Mouse (Mus musculus): ENCODE results near the gene Lrrc8b.

Gene Lrrc8b

DNA sequence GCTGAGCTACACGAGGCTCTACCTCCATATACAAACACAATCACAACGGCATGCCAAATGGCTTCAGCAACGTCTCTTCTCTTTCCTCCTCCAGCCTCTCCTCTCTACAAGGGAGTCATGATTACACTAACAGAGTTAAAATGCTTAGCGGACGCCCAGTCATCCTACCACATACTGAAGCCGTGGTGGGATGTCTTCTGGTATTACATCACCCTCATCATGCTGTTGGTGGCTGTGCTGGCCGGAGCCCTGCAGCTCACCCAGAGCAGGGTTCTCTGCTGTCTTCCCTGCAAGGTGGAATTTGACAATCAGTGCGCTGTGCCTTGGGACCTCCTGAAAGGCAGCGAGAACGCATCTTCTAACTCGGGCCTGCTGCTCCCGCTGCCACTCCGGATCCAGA is 64.1 kb downstream of the Lrrc8b start:
- in situ Hi-C loops (cut with MboI; ENCODE audit: low sequenced_read_pairs), result no loop called here

DNA sequence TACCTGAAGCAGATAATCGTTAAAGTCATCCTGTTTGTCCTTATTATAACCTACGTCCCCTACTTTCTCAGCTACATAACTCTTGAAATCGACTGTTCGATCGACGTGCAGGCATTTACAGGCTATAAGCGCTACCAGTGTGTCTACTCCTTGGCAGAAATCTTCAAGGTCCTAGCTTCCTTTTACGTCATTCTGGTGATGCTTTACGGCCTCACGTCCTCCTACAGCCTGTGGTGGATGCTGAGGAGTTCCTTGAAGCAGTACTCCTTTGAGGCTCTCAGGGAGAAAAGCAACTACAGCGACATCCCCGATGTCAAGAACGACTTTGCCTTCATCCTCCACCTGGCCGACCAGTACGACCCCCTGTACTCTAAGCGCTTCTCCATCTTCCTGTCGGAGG is 65.0 kb downstream of the Lrrc8b start:
- in situ Hi-C loops (cut with MboI; ENCODE audit: low sequenced_read_pairs), result no loop called here

DNA sequence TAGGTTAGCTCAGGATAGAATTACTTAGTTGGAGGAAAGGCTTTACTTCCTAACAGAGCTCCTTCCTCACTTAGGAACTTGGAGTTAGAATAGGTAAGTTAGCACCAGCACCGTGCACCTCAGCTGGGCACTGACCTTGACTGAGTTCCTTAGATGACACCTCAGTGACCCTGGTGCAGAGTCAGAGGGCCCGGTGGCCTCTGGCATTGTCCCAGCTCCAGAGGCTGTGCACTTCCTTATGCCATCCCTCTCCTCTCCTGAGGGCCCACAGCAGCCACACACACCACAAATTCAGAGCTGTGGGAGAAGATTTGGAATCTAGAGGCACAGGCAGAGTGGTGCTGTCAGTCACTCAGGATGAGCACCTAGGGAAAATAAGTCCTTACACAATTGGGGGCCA is 68.1 kb downstream of the Lrrc8b start:
- in situ Hi-C loops (cut with MboI; ENCODE audit: low sequenced_read_pairs), result no loop called here

DNA sequence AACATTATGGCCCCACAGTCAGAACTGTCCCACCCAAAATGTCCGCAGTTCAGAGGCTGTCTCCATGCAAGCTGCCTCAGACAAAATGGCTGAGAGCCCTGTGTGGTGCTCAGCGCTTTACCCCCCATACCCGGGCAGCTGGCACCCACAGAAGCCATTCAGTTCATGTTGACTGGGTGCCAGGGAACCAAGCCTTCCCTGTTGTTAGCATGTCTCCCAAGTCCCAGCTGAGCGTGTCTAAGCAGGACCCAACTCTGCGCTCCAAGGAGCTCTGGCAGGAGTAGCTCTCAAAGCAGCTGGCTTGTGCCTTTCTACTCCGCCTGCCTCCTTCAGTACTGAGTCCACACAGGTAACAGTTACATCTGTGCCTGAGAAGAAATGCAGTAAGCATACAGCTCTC is 68.7 kb downstream of the Lrrc8b start:
- in situ Hi-C loops (cut with MboI; ENCODE audit: low sequenced_read_pairs), result no loop called here

DNA sequence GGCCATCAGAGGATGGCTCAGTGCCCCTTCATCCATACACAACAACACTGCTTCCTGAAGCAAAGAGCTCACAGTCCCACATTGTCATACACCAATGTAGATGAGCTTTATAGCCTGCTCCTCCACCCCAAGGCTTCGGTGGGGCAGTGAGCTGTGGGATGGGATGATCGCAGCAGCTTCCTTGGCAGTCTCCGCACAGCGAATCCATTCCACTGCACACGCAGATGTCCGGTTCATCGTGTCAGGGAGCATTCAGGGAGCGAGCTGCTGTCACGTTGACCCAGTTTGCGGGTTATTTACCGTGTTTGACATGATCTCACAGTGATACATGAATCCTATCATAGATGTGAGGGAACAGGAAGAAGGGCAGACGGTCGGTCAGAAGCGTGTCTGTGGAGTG is 69.3 kb downstream of the Lrrc8b start:
- in situ Hi-C loops (cut with MboI; ENCODE audit: low sequenced_read_pairs), result no loop called here

DNA sequence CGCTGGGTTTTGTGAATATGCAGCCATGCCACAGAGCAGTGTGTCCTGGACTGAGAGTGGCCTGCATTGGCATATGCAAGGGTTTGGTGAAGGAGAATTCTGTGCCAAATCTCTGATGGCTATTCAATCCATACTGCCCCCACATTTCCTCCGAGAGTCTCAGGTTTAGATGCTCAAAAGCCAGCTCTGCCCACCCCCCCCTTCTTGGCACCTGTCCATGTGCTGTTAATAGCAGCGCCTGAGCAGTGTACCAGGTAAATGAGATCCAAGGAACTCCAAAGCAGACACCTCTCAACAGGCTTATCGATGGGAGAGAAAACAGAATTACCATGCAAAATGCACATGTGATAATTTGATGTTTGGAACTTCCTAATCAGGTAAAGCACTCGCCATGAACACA is 74.6 kb downstream of the Lrrc8b start:
- in situ Hi-C loops (cut with MboI; ENCODE audit: low sequenced_read_pairs), result loop anchor here (5.0 to 10.0 kb wide), 3 partner anchors 83 to 385 kb away; partner anchors contain the start of gene Zfp326

DNA sequence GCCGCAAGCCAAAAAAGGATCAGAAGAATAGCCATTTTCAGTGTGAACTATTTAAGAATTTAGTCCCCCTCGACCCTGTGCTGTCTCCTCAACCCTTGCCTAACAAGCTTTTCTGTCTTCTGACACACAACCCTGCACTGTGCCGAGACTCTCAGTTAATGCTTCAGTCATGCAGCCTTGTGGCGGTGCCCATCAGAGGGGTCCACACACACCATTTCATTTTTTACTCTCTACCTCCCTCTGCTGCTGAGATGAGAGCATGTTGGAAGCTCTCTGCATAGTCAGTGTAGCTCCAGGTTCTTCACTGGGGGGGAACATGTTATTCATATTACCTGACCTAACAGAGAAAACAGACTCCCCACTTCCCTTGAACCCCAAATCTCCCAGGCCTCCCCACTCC is 75.8 kb downstream of the Lrrc8b start:
- in situ Hi-C loops (cut with MboI; ENCODE audit: low sequenced_read_pairs), result loop anchor here (5.0 to 10.0 kb wide), 3 partner anchors 84 to 383 kb away; partner anchors contain the start of gene Zfp326

DNA sequence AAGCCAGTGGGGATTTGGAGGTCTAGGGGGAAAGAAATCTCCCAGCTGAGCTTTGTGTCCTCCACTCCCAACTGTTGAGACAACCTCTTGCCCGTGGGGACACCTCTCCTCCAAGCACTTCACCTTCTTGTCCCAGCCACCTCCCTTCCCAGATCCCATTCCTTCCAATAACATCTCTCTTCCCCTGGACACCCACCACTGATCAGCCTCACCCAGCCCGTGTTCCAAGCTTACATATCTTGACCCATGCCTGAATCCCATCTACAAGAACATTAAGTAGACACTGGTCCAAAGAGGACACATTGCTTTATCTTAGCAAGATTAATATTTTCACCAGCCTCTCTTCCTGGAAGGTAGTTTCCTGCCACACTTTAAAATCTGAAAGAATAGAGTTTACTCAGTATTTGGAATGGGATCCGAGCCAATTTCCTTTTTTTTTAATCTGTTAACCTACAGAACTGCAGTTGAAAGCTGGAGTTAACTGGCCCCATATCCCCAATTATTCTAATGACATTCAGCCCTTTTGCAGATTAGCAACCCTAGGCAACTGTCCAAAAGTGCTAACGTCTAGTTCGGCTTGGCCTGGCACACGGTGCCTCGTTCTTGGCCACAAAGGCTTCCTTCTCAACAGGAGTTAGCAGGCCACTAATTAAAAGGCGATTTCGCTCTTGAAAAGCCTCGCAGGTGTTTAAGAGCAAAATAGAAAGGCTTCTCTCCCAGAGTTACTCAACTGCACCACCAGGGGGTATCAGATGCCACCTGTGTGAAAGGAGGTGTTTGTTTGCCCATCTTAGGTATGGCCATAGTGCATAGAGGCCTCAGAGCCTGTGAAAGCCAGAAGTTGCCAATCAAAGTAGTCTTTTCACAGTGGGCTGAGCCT is 77.0 kb downstream of the Lrrc8b start:
- in situ Hi-C loops (cut with MboI; ENCODE audit: low sequenced_read_pairs), result loop anchor here (5.0 to 10.0 kb wide), 3 partner anchors 85 to 382 kb away; partner anchors contain the start of gene Zfp326

DNA sequence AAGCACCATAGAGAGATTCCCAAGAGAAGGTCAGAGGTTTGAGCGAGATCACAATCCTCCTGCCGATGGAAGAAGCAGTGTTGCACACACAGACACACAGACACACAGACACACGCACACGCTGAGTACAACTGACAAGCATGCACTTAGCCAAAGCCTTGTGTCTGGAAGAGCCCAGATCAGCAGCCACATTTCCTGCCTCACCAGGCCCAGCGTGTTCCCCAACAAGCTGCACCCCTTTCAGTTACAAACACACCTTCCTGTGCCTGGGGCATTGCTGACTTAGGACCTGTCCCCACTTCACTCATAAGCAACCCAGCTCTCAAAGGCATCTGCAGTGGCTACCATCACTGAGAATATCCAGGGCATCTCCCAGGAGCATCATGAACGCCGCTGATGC is 77.8 kb downstream of the Lrrc8b start:
- in situ Hi-C loops (cut with MboI; ENCODE audit: low sequenced_read_pairs), result loop anchor here (5.0 to 10.0 kb wide), 3 partner anchors 86 to 381 kb away; partner anchors contain the start of gene Zfp326

DNA sequence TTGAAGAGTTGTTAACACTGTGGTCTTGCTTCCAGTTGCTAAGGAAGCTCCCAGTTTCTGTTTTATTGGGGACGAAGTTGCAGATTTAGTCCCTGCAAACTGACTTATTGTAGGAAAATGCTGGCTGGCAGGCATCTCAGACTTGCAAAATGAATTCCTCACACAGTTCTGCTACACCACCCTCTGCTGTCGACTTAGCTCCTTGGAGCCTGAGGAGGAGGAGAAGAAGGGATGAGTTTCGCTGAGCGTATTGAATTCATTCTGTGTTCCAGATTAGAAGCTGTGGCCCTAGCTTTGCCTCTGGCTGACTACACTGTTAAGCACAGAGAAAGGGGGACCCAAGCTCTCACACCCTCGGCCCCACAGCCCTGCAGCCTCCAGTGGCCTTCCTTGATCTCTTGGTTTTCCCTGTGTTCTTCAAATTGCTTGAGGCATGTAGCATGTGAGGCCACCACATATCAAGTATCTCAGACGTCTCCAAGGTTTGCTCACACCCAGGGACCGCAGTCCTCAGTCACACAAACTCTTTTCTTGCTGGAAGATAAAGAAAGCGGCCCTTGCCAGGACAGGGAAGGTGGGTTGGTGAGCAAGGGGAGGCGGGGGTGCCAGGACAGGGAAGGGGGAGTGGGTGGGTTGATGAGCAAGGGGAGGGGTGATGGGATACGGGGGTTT is 78.8 kb downstream of the Lrrc8b start:
- in situ Hi-C loops (cut with MboI; ENCODE audit: low sequenced_read_pairs), result loop anchor here (5.0 to 10.0 kb wide), 3 partner anchors 87 to 380 kb away; partner anchors contain the start of gene Zfp326

DNA sequence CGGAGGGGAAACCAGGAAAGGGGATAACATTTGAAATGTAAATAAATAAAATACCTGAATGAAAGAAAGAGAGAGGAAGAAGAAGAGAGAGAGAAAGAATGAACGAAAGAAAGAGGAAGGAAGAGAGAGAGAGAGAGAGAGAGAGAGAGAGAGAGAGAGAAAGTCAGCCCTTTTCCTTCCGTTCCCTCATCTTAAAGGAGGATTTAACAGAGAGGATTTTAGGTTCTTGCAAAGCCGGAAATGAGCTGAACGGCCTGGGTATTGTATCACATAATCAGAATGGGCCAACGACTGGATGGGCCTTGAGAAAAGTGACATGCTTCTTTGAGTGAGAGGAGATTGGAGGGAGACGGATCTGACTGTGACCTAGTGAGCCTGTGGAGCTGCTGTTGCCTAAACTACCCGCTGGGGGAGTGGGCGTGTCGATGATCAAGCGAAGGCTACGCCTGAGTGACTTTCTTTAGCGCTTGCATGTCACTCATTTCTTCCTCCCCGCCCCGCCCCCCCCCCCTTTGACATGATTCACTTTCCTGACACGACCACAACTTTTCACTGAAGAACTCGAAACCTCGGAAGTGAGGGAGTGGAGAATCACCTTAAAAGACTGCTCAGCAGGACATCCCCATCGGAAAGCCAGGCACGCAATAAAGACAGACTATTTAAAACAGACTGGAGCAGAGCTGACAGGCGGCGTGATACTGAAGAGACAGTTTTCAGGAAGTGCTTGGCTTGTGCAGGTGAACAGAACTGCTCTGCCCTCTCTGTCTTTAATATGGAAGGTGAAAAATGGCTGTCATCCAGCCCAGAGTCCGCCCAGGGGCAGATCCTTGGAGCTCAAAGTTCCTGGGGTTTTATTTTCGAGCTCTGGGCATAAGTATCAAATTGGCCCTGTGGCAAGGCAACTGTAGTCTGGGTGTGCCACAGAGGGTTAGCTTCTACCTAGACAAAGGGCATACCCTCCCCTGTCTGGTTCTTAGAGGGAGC is 79.6 kb downstream of the Lrrc8b start:
- in situ Hi-C loops (cut with MboI; ENCODE audit: low sequenced_read_pairs), result loop anchor here (5.0 to 10.0 kb wide), 3 partner anchors 88 to 380 kb away; partner anchors contain the start of gene Zfp326

DNA sequence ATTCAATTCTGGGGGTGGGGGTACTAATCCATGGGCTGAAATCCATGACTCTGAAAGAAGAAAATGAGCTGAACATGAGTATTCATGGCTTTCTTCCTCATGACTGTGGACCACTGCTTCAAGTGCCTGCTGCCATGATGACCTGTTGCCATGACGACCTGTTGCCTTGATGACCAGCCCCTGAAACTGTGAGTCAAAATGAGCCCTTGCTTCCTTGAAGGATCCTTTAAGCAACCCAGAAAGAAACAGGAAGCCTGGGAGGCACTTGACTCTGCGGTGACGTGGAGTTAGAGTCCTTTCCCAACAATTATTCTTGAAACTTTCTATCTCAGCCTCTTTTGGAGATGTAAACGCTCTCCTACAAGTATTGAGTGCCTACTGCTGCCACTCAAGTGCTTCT is 80.6 kb downstream of the Lrrc8b start:
- in situ Hi-C loops (cut with MboI; ENCODE audit: low sequenced_read_pairs), result loop anchor here (10.0 kb wide), 2 partner anchors 159 to 379 kb away; partner anchors contain the start of gene Zfp326

DNA sequence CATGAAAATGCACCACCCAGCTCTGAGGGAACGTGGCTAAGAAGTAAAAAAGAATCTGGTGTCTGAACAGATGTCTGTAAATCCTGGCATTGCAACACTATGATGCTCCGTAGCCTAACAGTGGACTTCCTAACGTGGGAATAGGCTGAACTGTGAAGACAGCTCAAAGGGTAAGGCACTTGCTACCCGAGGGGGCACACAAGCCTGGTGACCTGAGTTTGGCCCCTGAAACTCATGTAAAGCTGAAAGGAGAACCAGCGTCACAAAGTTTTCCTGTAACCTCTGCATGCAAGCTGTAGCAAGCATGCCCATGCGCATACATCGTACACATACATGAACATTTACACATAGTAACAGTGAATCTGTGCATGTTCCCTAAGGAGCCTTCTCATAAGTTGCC is 81.0 kb downstream of the Lrrc8b start:
- in situ Hi-C loops (cut with MboI; ENCODE audit: low sequenced_read_pairs), result loop anchor here (10.0 kb wide), 2 partner anchors 158 to 378 kb away; partner anchors contain the start of gene Zfp326

DNA sequence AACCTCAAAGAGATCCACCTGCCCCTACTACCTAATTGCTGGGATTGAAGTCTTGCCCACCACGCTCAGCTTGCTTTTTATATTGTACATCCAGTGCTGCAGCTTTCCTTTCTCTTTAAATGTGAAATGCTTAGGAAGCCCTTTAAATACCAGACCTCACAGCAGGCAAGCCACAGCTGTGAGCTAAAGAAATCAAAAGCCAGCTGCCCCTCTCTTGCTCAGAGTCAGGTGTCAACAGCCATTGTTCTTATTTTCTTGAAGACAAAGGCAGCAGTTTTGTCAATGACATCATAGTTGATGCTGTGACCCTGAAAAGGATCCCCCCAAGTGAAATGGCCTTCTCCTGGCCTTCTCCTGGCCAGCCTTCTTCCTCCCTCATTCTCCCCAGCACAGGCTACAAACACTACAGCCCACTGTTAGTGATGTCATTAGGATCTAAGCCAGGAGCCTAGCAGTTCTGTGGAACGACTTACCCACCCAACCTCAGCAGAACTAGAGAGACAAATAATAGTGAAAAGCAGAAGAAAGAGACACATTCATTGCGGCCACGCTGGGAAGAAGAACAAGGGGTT is 82.9 kb downstream of the Lrrc8b start:
- in situ Hi-C loops (cut with MboI; ENCODE audit: low sequenced_read_pairs), result loop anchor here (10.0 kb wide), 2 partner anchors 156 to 376 kb away; partner anchors contain the start of gene Zfp326

DNA sequence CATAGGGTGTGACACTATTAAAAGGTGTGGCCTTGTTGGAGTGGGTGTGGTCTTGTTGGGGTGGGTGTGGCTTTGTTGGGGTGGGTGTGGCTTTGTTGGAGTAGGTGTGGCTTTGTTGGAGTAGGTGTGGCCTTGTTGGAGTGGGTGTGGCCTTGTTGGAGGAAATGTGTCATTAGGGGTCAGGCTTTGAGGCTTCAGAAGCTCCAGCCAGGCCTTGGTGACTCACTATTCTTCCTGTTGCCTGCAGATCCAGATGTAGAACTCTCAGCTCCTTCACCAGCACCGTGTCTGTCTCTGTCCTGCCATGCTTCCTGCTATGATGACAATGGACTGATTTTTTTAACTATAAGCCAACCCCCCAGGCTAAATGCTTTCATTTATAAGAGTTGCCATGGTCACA is 83.8 kb downstream of the Lrrc8b start:
- in situ Hi-C loops (cut with MboI; ENCODE audit: low sequenced_read_pairs), result loop anchor here (10.0 kb wide), 2 partner anchors 155 to 375 kb away; partner anchors contain the start of gene Zfp326

DNA sequence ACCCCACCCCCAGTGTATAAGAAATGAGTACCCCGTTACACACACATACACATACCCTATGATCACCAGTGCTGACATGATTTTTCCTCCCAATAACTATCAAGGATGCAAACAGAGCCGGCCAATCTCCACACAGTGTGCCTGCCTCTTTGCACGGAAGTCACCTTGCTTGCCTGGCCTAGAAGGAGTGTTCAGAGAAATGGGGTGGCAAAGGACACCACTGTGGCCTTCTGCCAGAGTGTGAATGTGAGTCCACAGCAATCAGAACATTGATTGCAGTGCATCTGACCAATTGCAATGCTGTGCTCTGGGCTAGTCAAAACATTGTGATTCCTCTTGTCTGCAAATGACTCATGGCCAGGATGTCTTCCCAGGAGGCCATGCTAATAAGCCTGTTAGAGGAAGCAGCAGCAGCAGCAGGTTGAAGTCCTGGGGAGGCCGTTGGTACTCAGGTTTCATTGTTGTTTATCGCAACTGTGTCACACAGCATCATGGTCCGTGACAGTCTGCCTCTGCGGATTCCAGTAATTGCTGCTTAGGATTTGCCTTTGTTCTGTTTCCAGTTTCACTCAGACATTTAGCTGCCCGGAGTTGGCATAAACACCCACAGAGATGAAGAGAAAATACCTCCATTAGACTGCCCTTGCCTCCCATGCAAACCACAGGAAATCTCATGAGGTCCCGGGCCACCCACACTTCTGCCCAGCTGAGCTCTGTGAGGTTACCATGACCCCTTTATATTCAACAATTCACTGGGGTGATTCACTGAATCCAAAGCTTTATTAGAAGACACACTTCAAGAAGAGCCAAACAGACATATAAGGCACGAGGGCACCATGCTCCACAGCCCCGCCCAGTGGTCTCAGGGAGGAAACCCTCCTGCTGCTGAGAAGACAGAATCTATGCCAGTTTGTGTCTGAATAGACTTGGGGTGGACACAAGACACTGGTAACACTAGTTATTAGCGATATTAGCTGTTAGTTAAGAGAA is 84.9 kb downstream of the Lrrc8b start:
- in situ Hi-C loops (cut with MboI; ENCODE audit: low sequenced_read_pairs), result no loop called here

DNA sequence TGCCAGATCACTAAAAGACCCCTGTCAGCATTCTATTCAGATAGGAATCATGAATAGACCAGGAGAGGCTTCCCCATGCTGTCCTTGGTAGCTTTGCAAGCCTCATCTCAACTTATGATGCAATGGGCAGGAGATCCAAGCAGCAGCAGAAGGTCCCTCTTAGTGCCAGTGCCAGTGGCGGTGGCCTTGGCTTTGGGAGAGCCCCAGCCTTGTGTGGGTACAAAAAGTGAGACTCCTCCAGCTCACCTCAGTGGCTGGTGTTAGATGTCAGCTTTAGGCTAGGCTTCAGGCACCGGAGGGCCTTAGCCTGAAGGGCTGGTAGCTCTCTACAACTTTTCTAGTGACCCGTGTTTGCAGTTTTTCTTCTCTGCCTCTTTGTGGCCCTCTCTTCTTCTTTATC is 85.6 kb downstream of the Lrrc8b start:
- in situ Hi-C loops (cut with MboI; ENCODE audit: low sequenced_read_pairs), result no loop called here

DNA sequence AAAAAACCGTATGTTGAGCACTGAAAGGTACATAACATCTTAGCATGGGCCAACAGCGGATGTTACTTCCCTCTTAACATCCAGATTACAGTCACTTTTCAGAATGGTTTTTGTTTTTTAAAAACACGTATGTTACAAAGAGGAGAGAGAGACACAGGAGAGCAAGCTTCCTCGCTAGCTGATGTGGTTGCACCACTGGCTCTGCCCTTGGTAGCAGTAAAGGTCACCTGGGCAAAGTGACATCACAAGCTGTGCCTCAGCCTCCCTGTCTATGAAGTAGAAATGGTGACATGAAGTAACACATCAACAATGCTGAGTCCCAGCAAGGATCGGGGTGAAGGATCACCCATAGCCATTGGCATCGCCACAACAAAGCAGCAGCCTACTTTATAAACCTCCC is 93.2 kb downstream of the Lrrc8b start:
- in situ Hi-C loops (cut with MboI; ENCODE audit: low sequenced_read_pairs), result no loop called here

DNA sequence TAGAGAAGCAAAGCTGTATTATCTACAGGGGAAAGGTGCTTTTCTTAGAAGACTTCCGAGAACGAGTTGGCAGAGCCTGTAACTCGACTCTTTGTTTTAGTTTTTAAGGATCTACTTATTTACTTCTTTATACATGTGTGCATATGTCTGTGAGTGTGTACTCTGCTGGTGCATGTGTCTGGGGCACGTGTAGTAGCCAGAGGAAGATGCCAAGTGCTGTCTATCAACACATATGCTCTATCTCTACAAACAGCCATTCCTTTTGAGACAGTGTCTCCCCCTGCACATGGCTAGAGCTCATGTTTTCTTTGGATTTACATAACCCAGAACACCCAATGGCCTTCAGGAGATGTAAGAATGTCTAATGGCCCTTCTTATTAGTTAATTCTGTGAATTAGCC is 96.7 kb downstream of the Lrrc8b start:
- in situ Hi-C loops (cut with MboI; ENCODE audit: low sequenced_read_pairs), result loop anchor here (10.0 kb wide), 1 partner anchor 133 kb away; no protein-coding TSS in a partner anchor
